Mouse (Mus musculus): ENCODE data around the gene Chid1.

Gene Chid1

DNA sequence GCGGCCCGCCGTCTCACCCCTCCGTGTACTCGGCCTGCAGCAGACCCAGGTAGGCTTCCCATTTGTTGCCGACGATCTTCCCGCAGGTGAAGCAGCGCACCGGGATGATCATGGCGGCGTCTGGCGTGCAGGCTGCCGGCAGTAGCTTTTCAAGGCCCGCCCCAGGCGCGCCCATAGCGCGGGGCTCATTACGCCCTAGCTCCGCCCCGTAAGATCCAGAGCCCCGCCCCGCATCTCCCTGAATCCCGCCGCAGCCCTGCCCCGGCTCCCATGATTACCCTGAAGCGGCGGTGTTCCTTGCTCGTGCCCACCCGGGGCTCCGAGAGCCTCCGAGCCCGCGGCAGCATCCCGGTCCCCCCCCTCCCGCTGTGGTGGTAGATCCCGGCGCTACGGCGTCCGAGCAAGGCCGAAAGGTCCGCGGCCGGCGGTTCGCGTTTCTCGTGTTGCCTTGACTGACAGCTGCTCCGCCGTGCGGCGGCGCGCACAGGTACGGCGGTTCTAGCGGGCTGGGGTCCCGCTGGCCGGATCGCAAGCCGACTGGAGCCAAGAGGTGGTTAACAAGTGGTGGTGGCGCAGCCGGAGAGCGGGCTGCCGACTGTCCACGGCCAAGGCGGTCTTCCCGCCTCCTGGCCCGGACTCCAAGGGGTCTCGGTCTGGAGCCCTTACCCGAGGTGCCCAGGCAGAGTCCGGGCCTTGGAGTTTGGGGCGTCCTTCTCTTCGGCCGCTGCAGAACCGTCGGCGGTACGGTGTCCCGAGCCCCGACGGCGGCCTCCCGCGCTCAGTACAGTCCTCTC, 64.4 kb downstream of the Chid1 start, which contains the start of the genes Polr2l and Tspan4:
Gene Polr2l (minus strand): TSS at position 122 of the 794 bp plus-strand sequence.
Gene Tspan4 (plus strand): TSS at position 230 of the 794 bp plus-strand sequence.
- peak; percentile 85 to 86 for DNase-seq

- no peak for DNase-seq
These were observed 65.5 kb downstream of the Chid1 start for GRCm38 (mm10) chr7:141474160-141474559.

DNA sequence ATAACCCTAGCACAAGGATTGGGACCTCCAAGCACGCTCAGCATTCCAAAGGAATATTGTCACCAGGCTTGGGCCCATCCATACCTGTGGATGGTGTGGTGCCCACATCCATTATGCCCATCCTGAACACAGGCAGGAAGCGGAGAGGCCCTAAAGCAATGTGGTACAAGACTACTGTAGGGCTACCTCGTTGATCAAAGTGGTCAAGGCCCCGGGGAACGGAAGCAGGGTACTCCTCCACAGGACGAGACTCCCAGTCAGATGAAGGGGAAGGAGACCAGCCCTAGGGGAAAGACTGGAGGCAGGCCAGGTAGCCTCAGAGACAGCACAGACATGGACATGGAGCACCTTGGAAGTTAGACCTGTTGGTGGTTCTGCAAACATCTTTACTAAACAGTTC, 66.9 kb downstream of the Chid1 start:
- DNase-seq = no peak

GRCm38 (mm10) chr7:141472226-141472625, 67.4 kb downstream of the Chid1 start:
- no peak for DNase-seq

- no peak for DNase-seq
These were observed 68.4 kb downstream of the Chid1 start for GRCm38 (mm10) chr7:141471236-141471635.

GRCm38 (mm10) chr7:141470637-141470944, 69.1 kb downstream of the Chid1 start:
- no peak for DNase-seq

GRCm38 (mm10) chr7:141469901-141470636, 69.6 kb downstream of the Chid1 start:
- DNase-seq = no peak

DNA sequence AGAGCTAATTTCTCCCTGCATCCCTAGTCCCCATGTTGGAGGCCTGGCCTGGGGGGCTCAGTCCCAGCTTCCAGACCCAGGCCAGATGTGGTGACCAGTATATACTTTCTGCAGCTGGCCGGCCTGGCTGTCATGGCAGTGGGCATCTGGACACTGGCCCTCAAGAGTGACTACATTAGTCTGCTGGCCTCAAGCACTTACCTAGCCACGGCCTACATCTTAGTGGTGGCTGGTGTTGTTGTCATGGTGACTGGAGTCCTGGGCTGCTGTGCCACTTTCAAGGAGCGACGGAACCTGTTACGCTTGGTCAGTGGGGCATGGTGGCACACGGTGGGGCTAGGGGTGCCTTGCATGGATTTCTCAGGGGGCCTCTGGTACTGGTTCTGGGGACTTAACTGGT, 70.3 kb downstream of the Chid1 start:
- DNase-seq = no peak

DNA sequence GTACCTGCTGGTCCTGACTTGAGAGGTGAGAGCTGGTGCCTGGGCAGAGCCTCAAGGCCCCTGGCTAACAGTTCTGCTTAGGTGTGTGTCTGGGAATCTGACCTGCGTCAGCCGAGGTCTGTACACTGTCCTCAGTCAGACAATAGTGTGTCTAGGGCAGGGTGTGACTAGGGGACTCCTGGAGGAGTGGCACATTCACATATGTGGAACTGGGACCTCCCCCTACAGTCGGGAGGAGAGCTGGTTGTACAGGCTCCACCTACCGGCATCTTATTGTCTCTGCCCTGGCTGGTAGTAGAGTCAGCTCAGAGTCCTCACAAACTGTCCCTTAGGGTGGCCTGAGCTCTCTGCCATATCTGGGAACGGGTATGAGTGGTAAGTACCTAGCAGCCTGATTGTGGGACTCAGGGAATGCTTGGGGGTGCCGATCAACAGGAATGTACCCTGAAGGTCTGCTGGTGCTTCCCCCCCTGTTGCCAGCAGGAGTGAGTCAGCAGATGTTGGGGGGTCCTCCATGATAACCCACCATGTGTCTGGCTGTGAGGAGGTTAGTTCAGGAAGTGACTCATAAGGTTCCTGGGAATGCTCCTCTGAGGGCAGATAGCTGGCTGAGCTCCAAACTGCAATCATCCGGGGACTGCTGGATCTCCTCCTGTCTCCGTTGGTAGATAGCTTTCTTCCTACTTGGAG, 71.0 kb downstream of the Chid1 start:
- DNase-seq = peak; percentile 45 to 65

DNA sequence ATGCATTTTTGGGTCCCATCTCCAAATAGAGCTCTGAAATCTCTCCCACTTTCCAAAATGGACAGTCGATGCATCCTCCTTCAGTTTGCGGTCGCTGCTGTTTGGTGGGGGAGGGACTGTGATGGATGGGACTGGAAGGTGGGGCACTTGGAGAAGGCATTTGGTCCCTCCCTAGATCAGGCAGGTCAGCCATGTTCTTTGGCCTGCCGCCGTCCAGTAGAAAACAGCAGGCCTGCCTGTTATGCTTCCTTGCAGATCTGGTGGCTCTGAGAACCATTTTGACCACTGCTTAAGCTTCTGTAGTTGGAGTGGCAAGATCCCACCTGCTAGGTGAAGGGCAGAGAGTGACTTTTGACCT, 71.5 kb downstream of the Chid1 start:
- DNase-seq = no peak

DNA sequence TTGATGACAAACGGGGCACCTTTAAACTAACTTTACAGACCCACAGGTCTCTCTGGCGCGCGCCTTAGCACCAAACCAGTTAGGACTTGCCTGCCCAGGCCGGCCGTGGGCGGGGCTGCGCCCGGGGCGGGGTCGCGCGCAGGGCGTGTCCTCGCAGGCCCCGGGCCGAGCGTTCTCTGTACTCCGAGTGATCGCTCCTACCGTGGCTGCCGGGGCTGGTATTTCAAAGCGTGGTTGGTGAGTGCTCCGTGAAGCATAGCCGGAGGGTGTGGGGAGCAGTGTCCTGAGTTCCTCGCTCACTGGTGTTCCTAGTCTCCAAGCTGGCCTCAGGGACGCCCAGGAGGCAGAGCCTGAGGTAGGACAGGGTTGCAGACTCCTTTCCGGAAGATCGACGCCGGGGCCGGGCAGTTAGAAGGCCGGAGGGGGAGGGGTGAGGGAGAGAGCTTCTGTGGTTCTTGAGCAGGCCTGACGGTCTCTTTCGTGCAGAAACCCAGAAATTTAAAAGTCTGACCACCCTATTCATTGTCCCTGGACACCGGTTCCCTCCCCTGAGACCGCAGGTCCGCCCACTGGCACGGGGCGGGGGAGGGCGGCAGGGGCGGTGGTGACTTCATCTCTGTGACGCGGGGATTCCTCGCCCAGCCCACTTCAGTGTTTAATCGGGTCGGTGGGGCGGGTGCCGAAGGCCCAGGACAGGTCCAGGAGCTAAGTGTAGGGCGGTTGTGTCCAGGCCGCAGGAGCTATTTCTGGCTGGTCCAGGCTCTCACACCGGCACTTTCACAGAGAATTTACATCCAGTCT, 72.2 kb downstream of the Chid1 start, which contains the start of gene Cd151:
Gene Cd151 (plus strand): TSS at position 163 of the 801 bp plus-strand sequence.
- DNase-seq = peak; percentile 78 to 79

DNA sequence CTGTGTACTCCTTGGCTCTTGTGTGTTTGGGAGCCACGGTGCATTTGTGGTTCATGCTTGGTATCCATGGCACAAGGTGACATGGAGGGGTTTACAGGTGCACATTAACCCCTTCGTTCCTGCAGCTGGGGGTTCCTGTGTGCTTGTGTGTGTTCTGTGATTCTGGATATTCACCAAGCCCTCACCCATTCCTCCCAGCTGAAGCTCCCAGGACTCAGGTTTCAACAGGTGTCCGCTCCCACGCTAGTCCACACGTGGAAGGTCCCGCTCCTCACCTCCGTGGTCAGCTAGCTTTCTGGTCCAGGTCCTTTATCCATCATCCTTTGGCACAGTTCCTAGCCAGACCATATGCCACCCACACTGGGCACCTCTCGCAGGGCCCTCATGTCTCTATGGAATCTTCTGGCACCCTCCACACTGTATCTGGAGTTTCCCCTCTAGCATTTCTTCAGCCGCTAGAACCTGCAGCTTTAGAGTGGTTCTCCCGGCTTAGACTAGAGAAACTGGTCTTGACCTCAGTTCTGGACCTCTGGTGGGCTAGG, 73.0 kb downstream of the Chid1 start:
- DNase-seq = no peak

- no peak for DNase-seq
These were observed 73.6 kb downstream of the Chid1 start for GRCm38 (mm10) chr7:141466045-141466394.

GRCm38 (mm10) chr7:141465388-141466044, 74.1 kb downstream of the Chid1 start:
- DNase-seq = no peak

DNA sequence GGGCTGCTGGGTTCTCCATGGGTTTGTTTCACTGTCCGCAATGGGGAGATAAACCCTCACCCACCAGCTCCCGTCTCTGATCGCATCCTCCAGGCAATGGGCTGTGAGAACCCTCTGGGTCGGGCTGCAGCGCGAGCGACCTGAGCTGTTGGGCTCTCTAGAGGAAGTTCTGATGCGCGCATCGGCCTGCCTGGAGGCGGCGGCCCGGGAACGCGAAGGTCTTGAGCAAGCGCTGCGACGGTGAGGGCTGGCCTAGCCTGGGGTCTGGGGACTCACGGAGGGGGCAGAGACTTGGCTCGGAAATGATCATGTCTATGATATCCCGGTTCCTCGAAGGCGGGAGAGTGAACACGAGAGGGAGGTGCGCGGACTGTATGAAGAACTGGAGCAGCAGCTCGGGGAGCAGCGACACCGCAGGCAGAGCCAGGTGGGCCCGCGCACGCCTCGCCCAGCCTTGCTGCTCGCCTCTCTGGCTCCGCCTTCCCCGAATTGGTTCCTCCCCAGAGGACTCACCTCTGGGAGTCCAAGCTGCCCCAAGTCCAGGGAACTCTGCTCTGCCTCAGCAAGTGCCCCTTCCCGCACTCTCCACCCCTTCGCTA, 75.0 kb downstream of the Chid1 start:
- DNase-seq = peak in 1 of 2 experiments; percentile 58

DNA sequence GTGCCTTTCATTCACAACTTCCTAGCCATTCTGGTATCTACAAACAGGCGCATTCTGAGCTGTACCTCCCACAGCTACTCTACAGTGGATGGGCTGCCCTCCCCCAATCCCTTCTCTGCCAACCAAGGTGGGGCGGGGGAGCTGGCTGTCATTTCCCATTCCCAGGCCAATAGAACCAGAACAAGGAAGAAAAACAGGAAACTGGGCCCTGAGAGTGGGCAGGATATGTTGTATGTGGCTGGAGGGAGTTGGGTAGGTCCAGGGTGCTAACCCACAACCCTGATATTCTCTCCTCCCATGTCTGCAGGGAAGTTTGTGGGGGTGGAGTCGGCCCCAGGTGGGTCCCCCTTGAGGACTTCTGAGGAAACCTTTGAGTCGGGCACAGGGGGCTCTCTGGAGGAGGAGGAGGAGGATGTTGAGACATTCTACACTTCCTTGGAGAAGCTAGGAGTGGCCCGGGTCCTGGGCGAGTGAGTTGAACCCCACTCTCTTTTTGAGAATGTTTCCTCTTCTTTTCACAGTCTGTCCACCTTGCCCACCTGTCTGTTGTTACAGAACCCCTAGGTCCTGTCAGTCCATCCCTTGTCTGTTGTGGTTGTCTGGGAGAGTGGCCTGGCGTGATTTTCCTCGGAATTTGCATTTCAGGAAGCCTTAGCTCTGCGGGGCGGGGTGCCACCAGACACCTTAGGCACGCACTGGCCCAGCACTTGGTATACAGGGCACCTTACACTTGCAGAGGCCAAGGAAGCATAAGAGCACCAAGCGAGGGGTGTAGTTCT, 75.6 kb downstream of the Chid1 start:
- no peak for DNase-seq

- DNase-seq = no peak
These were observed 77.3 kb downstream of the Chid1 start for GRCm38 (mm10) chr7:141462333-141462821.

DNA sequence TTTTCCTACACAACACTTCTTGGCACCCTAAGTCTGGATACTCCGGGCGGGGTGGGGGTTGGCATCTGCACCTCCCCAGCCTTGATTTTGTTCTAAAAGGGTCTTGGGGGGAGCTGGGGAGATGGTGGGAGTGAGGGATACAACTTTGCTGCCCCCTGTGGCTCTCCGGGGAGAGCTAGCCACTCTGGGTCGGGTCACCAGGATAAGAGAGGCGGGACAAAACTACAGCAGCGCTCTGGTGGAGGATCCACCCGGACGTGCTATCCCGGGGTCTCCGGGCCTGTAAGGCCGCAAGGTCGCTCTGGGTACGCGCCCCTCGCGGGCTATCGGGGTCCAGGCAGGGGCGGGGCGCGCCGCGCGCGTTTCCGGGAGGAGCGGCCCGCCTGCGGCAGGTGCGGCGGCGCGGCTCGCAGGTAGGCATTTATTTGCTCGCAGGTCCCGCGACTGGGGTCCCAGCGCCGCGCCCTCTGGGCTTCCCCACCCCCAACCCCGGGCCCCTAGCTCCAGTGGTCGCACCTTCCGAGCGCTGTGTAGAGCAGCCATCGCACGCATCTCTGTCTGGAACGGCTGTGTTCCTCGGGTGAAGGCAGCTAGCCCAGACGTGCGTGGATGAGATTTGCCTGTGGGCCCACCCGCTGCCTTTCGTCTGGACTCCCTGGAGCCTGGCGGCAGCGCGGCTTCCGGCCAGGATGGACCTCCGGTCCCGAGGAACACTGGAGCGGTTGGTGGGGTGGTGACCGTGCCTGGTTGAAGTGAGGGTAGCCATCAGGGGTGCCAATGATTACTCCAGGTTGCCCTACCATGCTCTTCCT, 77.9 kb downstream of the Chid1 start:
- DNase-seq = no peak

DNA sequence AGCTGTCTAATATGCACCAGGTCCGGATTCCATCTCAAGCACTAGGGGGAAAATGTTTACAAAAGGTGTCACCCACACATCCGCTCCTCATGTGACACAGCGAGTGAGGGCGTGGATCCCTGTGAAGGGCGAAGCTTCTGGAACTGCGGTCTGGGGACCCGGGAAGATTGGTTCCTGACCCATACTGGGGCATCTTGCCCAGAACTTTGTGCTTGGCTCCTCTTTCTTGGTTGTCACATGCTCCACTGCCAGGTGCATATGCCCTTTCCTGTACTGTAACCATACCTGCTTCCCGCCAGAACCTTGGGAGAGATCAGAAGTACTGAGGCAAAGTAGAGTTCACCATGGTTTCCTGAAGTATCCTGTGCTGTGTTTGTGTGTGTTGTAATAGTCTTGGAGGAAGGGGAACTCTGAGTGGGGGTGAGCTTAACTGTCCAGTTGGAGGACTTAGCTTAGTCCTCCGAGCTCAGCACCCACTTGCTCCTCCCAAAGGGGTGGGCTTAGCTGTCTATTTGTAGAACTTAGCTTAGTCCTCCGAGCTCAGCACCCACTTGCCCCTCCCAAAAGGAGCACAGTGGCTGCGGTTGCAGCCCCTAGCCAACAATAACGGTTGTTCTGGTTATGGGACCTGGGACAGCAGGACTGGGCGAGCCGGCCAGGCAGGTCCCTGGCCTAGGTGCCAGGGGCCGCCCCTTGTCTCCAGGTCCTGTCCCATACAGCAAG, 79.1 kb downstream of the Chid1 start, which contains the start of gene Cracr2b:
Gene Cracr2b (plus strand): TSS at position 704 of the 723 bp plus-strand sequence.
- DNase-seq = no peak
